Mouse (Mus musculus) lung, adult 2 months (tissue): Measurements from ENCODE around the gene Il1rap. TPM values are rescaled to one million over a fixed set of nuclear protein-coding genes. Genes with fewer than 3 reads are reported as not detected.

Experiments
- DNase-seq: peaks from one replicate; pipeline ENCODE4 v3.0.0; 2022
- H3K4me1 ChIP-seq: fragments of 200-500 bp; 2 replicates; pipeline ENCODE4 v1.6.1; 2011; ENCODE audit warnings: low read length; ENCODE audit not compliant: control insufficient read depth, insufficient read depth
- H3K4me3 ChIP-seq: fragments of 200-500 bp; replicated peaks from 2 replicates; pipeline ENCODE3; 2011; ENCODE audit warnings: low read depth, mild to moderate bottlenecking, control low read depth, low read length; ENCODE audit errors: extremely low read depth
- CTCF ChIP-seq: fragments of 200-500 bp; IDR thresholded peaks from 2 replicates; pipeline ENCODE4 v1.5.1; 2011; ENCODE audit warnings: mild to moderate bottlenecking, low read length, control low read depth; ENCODE audit not compliant: insufficient read depth
- POLR2A ChIP-seq: fragments of 200-500 bp; IDR thresholded peaks from 2 replicates; pipeline ENCODE4 v1.6.1; 2011; ENCODE audit warnings: low read depth, mild to moderate bottlenecking, control low read depth, low read length, borderline replicate concordance; ENCODE audit errors: extremely low read depth
- WGBS: fragments of 180-500 bp; shearing (Covaris S2); methylation state at CpG from one replicate; pipeline ENCODE4 v1.1.7; 2018; 5-methylcytosine and 5-hydroxymethylcytosine counted together
- polyA plus RNA-seq: library from polyadenylated mRNA; depleted of rRNA; stranded (reverse); fragments of >200 nt; gene quantifications from 2 replicates; pipeline ENCODE4 v1.2.3, GENCODE M21; 2012

Il1rap gene
- polyA plus RNA-seq, 1 experiment: 7.1 TPM

GRCm38 (mm10) chr16:26662722-26663436, 81.4 kb downstream of the Il1rap start:
- DNase-seq: no peak
- no peaks in the 10 kb centered on the region for H3K4me1 ChIP-seq
- H3K4me3 ChIP-seq: no peak overlapping the region
- TF ChIP-seq CTCF: no peak
- 77% methylated on average over 7 of the region's 7 CpGs for WGBS

GRCm38 (mm10) chr16:26666401-26666800, 84.9 kb downstream of the Il1rap start:
- peaks cover 2% of the 10 kb centered on the region; the same call in 1 of the 2 replicates for H3K4me1 ChIP-seq
- no peak for DNase-seq
- WGBS: 70% methylated on average over 2 of the region's 2 CpGs
- H3K4me3 ChIP-seq: no peak overlapping the region
- no peak for TF ChIP-seq POLR2A
- TF ChIP-seq CTCF: no peak

GRCm38 (mm10) chr16:26669081-26669480, 87.6 kb downstream of the Il1rap start:
- no peak for DNase-seq
- Histone ChIP-seq H3K4me3 (no peak overlapping the region), H3K4me1 (peaks cover 2% of the 10 kb centered on the region; the same call in 1 of the 2 replicates)
- TF ChIP-seq POLR2A (no peak), CTCF (no peak)
- 58% methylated on average over 2 of the region's 2 CpGs for WGBS

- TF ChIP-seq CTCF: no peak
- TF ChIP-seq POLR2A: no peak
These were observed 98.9 kb downstream of the Il1rap start for GRCm38 (mm10) chr16:26680381-26680780.

GRCm38 (mm10) chr16:26689771-26690170, 108.3 kb downstream of the Il1rap start:
- DNase-seq: no peak
- 50% methylated on average over 2 of the region's 2 CpGs for WGBS
- TF ChIP-seq POLR2A (no peak), CTCF (no peak)
- H3K4me3 ChIP-seq: no peak overlapping the region
- no peaks in the 10 kb centered on the region for H3K4me1 ChIP-seq

More at GRCm38 (mm10) chr16:26680381-26680780, 98.9 kb downstream of the Il1rap start:
- DNase-seq: no peak
- WGBS: 82% methylated on average over 2 of the region's 2 CpGs
- Histone ChIP-seq H3K4me3 (no peak overlapping the region), H3K4me1 (no peaks in the 10 kb centered on the region)

- no peak for DNase-seq
- Histone ChIP-seq H3K4me1 (no peaks in the 10 kb centered on the region), H3K4me3 (no peak overlapping the region)
- TF ChIP-seq POLR2A (no peak), CTCF (no peak)
- 50% methylated on average over 11 of the region's 11 CpGs for WGBS
These were observed 109.8 kb downstream of the Il1rap start for GRCm38 (mm10) chr16:26691294-26691693.

GRCm38 (mm10) chr16:26698076-26698475, 116.6 kb downstream of the Il1rap start:
- no peak overlapping the region for H3K4me3 ChIP-seq
- 78% methylated on average over 4 of the region's 4 CpGs for WGBS
- TF ChIP-seq CTCF: no peak
- TF ChIP-seq POLR2A: no peak
- no peaks in the 10 kb centered on the region for H3K4me1 ChIP-seq
- DNase-seq: no peak

GRCm38 (mm10) chr16:26700440-26701103, 119.1 kb downstream of the Il1rap start:
- H3K4me3 ChIP-seq: no peak overlapping the region
- no peaks in the 10 kb centered on the region for H3K4me1 ChIP-seq
- TF ChIP-seq CTCF: no peak
- TF ChIP-seq POLR2A: no peak
- WGBS: 76% methylated on average over 8 of the region's 8 CpGs
- no peak for DNase-seq

- TF ChIP-seq CTCF: no peak
- no peak for TF ChIP-seq POLR2A
- 66% methylated on average over 6 of the region's 6 CpGs for WGBS
- Histone ChIP-seq H3K4me1 (no peaks in the 10 kb centered on the region), H3K4me3 (no peak overlapping the region)
- no peak for DNase-seq
These were observed 124.3 kb downstream of the Il1rap start for GRCm38 (mm10) chr16:26705658-26706371.

GRCm38 (mm10) chr16:26706503-26706902, 125.0 kb downstream of the Il1rap start:
- TF ChIP-seq POLR2A (no peak), CTCF (no peak)
- WGBS: 68% methylated on average over 2 of the region's 2 CpGs
- Histone ChIP-seq H3K4me3 (no peak overlapping the region), H3K4me1 (no peaks in the 10 kb centered on the region)
- DNase-seq: no peak
